Mouse (Mus musculus) monocyte, adult 5-6 weeks (primary cell): ENCODE measurements around the gene Pcbp3. TPM values are rescaled to one million over a fixed set of nuclear protein-coding genes. Genes with fewer than 3 reads are reported as not detected.

Experiments used
- ATAC-seq: fragments of 153-309, 156-312 bp; replicated peaks from 2 replicates; pipeline ENCODE4 v1.8.0; 2017; ENCODE audit warnings: mild to moderate bottlenecking; ENCODE audit not compliant: low TSS enrichment, insufficient number of reproducible peaks, severe bottlenecking, poor library complexity, low FRiP score
- total RNA-seq: library from RNA; stranded (forward); fragments of 200-1000, 200-491, 200-594 nt; gene quantifications from 3 replicates; pipeline ENCODE4 v1.2.3, GENCODE M21; 2017

Pcbp3 gene
- total RNA-seq, 1 experiment from 2014 or later: 2.6 TPM

DNA sequence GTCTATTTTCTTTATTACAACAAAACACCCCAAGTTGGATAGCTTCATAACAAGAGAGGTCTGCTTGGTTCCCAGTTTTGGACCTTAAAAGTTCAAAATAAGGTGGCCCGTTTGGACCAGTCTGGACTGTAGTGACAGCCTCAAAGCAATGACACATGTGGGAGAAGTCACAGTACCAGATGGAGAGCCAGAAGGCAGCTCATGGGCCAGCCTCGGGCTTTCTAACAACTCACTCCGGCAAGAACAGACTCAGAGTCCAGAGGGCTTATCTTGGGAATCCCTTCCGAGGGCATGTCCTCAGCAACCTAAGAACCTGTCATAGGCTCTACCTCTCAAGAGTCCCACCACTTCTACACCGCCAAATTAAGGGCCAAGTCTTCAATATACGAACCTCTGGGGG is 24.9 kb downstream of the Pcbp3 start:
- no peak for ATAC-seq

DNA sequence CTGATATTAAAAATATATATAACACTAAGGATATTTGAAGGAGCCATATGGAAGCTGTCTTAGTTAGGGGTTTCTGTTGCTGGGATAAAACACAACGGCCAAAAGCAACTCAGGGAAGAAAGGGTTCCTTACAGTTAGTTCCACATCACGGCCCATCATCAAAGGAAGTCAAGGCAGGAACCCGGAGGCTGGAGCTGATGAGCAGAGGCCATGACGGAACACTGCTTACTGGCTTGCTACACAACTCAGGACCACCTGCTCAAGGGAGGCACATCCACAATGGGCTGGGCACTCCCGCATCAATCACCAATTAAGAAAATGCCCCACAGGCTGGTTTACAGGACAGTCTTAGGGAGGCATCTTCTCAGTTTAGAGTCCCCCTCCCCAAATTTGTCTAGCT is 26.9 kb downstream of the Pcbp3 start:
- no peak for ATAC-seq

DNA sequence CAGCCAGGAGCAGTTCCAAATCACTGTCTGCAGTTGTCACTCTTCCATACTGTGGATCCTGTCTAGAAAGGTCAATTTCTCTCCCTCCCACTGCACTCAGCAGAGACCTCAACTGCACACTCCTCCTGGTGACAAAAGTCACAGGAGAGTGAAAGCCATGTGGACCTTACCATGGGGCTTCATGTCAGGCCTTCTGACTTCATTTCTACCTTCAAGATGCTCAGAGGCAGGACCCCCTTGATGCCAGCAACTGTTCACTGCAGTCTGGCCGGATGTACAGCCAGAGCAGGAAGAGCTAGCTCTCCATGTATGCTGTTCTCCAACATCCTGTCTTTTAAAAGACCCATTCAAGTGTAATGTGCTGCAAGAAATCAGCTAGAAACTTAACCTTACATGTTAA is 29.9 kb downstream of the Pcbp3 start:
- ATAC-seq: no peak

DNA sequence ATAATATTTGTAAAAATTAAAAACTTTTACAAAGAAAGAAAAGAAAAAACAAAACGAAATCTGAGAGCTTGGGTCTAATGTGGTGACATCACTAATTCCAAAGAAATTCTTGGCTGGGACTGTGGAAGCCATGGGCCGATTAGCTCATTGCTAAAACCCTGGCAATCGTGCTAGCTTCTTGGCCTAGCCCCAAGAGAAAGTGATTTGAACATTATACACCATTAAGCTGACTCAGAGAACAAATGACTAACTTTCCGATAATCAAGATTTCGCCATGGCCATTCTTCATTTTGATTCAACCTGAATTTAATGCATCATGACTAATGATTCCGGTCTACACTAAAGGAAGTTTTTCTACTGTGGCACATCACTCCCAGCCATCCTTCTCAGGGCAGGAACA is 30.6 kb downstream of the Pcbp3 start:
- ATAC-seq: no peak

DNA sequence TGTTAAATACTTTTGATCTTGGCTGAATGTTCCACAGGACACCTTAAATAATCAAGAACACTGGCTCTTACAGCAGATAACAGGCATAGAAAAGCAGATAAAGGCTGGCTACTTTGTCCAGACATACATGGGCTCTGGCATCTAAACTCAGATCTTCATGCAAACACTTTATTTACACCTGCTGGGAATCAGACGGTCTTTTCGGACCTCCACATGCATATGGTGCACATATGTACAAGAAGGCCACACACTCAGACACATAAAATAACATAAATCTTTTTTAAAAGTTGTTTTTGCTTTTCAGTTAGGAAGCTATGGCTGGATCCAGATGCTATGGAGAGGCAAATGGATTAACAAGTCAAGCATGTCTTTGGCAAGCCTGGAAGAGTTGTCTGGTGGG is 37.2 kb downstream of the Pcbp3 start:
- no peak for ATAC-seq

DNA sequence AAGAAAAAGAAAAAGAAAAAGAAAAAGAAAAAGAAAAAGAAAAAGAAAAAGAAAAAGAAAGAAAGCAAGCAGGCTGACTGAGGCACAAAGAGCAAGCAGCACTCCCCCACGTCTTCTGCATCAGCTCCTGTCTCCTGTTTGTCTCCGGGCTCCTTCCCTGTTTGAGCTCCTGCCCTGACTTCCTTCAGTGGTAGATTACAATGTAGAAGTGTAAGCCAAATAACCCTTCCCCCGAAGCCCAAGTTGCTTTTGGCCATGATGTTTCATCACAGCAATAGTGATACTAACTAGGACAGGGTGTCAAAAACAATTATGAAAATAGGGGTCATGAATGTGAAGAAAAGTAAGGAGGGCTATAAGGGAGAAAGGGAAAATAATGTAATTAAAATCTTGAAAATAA is 43.6 kb downstream of the Pcbp3 start:
- no peak for ATAC-seq

DNA sequence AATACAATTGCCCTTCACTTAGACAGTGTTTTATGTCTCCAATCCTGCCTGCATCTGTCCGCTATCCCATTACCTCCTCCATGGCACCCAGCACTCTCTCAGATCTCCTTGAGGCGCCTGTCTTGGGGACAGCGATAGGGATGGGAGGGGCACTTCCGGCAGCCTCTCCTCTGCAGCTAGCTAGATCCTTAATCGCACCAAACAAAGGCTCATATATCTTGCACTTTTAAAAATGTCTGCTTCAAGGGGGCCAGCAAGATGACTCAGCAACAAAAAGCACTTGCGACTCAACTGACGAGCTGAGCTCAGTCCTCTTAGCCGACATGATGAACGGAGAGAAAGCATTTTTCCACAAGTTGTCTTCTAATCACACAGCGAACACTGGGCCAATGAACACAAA is 55.3 kb downstream of the Pcbp3 start:
- no peak for ATAC-seq

DNA sequence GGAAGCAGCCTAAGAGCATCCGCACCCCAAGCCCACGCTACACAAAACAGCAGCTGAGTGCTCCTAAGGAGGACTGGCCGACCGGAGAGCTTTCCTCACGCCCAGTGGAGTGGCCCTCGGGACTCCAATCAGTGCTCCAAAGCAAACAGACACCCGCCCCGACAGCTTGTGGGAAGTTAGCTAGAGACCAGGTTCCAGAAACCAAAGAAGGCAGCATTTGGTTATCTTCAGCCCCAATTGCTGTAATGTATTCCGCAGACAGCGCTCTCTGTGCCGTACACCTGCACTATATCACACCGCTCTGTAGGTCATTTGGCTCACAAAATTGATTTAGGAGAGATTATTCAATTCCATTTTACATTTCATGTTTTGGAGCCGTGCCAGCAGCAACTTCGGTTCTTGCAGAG is 55.7 kb downstream of the Pcbp3 start:
- no peak for ATAC-seq

DNA sequence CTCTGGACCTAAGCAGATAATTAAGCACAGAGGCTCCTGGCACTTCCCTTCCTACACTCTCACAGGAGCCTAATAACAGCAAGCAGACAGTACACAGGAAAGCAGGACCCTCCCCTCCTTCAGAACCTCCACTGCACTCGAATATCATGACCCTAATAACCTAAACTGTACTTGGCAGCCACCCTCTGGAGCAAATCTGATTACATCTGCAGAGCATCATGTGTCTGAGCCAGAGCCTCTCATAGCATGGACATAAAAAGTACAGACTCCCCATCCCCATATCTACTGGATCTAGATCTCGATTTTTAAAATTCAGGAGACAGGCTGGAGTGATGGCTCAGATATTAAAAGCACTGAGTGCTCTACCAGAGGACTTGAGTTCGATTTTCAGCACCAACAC is 58.0 kb downstream of the Pcbp3 start:
- ATAC-seq: no peak

DNA sequence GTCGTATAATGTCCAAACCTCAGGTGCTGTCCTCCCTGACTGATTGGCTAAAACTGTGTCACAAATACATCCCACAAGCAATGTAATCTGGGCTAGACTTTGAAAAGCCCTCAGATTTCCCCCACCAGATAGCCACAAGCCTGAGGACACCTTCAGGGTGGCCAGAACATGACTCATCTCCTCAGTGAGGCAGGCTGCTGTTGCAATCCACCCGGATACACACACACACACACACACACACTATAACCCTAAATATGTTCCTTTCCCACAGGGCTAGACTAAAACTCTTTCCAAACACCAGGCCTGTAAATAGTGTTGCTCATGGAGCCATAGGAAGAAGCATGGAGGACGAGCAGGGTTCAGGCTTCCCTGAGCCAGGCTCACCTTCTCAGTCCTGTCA is 58.6 kb downstream of the Pcbp3 start:
- ATAC-seq: no peak

DNA sequence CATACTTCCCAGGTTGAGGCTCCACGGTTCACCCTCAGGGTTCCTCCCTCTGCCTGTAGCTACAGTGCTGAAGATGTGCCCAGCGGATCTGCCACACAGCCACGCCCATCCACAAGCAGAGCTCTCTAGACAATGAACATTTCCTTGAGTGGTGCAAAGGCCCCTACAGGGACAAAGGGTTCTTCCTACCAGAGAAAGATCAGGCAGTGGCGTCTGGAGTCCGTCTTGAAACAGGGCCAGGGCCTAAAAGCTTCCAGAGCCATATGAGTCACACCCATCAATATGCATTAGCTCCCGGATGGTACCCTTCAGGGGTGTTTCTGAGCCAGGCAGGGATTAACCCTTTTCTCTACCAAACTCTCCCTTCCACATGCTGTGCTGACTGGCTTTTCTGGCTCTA is 59.1 kb downstream of the Pcbp3 start:
- ATAC-seq: no peak

DNA sequence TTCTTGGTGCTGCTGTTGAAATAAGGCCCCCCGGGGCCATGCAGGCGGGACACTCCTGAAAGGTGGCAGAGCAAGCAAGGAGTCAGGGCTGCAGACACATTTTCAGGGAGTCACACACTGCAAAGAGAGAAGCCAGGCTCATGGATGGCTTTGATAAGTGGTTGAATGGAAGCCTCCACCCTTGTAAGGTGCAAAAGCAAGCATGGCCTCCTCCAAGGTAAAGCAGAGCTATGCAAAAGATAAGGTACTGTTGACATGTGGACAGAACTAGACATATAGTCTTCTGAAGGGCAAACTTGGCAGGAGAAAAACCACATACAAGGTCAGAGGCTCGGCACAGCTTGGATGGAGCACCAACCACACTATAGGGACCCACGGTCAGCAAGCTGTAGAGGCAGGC is 63.3 kb downstream of the Pcbp3 start:
- no peak for ATAC-seq

DNA sequence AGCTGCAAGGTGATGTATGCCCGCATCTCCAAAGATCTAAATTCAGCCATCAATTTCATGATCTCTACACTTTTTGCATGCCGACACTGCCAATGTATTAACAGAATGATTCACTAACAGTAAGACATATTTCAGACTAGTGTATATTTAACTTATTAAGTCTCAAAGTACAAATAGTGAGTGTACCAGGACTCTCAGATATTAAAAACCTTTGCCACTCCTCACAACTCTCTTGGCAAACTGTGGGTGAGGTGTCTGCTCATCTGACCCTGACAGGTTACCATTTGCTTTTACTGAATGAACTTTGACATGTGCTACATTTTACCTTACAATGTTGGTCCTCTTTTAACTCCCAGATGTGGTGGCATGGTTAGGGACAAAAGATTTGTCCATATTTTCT is 70.2 kb downstream of the Pcbp3 start:
- ATAC-seq: no peak

DNA sequence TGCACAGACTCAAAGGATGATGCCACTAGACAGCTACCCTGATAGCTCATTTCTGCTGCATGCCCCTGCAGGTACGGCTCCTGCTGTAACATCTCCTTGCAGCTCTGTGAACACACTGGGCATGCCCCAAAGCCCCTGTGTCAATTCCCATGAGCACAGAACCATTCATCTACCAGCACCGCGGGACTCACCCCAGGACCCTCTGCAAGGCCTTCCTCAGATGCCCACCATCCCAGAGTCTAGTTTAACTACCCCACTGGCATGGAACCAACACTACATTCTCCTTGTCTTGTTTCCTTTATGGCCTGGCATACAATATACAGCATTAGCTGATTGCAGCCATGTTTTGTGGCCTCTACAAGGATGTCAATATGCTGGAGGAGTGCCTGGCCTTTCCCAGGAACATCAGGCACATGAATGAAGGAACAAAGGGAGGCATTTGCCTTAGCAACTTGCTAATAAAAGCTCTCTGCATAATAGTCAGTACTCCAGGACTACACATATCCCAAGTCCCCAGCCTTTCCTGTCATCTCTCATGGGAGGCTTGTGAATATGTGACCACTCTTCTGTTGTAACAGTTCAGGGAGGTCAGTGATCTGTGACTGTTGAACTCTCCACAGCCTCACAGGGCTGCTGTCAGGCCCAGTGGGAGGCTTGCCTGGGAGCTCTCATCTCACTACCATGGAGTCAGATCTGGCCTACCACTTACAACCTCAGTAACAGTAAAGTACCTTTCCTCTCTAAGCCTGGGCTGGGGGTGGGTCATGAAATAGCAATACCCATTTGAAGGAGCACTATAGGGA is 78.0 kb downstream of the Pcbp3 start:
- no peak for ATAC-seq

DNA sequence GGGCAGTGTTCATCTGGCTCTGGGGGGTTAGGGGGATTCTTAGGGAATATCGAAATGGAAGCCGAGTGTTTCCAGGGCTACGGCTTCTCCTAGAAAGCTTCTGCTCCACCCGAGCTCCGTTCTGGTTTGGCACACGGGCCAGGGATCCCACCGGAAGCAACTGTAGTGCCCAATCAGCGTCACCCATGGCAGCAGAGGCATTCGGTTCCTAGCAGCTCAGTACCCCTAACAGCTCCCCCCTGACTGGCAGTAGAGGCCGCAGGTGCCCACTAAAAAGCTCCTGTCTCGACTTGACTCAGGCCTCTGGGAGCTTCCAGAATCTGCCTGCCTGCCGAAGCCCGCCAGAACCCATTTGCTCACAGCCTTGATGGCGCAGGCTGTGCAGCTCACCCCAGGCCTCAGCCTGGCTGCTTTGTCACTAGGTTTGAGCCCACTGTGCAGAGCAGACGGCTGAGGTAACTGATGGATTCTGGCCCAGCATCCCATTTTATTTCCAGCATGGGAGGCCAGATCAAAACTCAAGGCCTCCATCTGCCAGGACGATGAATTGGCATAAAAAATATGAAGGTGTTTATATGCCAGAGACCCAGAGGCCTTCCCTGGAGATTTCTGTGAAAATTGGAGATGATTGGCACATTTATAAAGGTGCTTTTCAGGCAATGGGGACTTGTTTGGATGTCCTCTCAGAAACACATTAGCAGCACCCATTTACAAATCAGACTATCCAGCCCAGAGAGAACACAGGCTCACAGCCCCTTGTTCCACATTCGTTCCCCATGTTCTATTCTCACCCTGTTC is 78.8 kb downstream of the Pcbp3 start:
- no peak for ATAC-seq

DNA sequence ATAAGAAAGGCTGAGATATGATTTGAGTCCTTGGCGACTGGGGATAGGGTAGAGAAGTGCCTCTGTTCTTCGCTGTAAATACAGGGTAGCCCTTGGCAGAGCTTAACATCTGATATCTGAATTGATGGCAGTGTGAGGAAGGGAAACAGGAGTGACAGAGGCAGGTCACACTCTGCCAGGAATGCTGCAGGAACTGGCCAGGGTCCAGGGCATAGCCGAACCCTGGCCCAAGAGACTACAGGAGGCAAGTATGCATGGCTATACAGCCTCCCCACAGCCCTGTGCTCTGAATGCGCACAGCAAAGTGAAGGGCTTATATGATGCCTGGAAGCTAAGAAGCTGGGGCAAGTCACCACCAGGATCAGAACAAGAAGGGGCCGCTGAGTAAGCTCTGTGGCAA is 79.8 kb downstream of the Pcbp3 start:
- ATAC-seq: no peak

DNA sequence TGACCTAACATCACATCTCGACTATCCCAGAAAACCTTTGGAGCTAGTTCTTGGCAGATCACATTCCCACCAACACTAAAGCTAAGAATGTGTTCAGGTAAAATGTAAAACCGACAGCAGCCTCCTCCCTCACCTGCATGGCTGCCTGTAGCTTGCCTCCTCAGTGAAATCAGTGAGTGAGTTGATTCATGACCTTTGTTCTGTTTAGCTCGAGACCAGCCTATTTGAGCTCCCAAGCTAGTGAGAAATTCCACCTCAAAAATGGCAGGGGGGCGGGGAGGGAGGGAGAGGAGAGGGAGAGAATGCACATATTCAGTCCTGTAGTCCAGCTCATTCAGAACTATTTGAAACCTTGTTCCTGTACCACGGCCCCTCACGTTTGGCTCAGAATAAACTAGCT is 86.4 kb downstream of the Pcbp3 start:
- ATAC-seq: no peak

DNA sequence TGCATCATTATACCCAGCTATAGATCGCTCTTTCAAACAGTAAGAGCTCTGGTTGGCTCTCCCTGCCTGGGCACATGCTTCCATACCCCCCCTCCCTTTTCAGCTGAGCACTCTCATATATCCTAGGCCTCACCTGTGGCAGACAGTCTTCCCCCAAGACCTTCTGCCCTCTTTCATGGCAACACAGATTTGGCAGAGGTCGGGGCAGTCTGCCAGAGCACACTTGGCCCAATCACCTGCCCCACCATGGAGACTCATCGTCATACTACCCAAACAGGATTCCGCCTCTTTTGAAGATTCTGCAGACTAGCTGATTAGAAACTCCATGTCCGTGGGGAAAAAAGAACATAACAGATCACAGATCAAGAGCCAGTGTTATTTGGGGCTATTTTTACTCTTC is 86.8 kb downstream of the Pcbp3 start:
- no peak for ATAC-seq

DNA sequence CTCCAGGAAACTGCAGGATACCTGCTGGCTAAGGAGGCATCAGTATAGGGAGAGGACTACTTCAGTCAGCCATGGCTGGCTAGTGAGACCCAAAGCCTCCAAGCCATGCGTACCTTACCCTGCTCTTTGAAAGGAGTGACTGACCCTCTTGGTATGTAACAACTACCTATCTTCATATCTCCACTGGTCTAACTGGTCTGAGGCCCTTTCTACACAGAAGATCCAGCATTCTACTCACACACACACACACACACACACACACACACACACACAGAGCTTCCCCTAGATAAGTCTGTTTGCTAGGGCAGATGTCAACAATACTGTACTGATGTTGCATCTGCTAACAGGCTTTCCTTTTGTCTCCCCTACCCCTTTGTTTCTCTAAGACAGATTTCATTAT is 87.3 kb downstream of the Pcbp3 start:
- no peak for ATAC-seq

DNA sequence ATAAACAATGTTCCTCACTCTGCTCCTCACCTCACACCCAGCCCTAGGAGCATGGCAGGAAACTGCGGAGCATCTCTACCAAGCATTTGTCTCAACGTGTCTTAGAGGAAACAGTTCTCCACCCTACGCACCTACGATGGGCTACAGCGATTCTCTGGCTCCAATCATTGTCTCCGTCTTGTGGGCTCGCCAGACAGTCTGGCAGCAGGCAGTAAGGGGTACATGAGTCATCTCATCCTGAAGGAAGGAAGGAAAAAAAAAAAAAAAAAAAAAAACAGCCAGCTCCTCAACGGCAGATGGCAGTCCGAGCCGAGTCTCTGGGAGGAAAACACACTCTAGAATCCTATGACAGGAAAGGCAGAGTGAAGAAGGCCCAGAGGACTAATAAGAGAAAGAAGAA is 87.7 kb downstream of the Pcbp3 start:
- ATAC-seq: no peak
